Mouse (Mus musculus): Measurements from ENCODE around the gene Slc12a8. TPM values are rescaled to one million over a fixed set of nuclear protein-coding genes. Genes with fewer than 3 reads are reported as not detected.
A peak's percentile ranks its signal among the peaks of the same experiment; 100 is the strongest.

The Slc12a8 gene
- polyA plus RNA-seq, 1 experiment from 2014 or later: 1.1 TPM

DNA sequence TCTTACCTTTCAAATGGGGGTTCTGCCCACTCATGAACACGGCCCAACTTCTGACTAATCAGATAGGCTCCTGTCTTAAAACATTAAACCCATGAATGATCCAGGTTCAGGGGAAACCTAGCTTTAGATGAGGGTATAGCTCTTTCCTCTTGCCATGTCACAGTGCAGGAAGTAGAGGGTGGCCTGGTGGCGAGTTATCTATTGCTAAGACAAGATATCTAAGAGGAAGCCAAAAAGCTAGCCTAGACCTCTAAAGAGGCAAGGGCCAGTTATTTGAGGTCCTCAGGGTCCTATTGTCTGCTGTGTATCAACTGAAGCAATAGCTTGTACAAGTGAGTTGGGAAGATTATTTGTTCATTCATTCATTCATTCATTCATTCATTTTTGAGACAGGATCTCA is 151.3 kb downstream of the Slc12a8 start:
- no peak overlapping the region for H3K27ac ChIP-seq (ENCODE audit: low read length)
- H3K4me1 ChIP-seq (ENCODE audit: control insufficient read depth, insufficient read depth, low read length): peaks cover 7% of the 10 kb centered on the region
- ATAC-seq (replicated peaks; ENCODE audit: extremely low read depth, insufficient read depth, low FRiP score): no peak
- H3K4me2 ChIP-seq (ENCODE audit: low read depth, low read length): no peak overlapping the region
- no peaks in the 10 kb centered on the region for H3K27me3 ChIP-seq (ENCODE audit: control insufficient read depth, insufficient read depth, low read length)
- no peaks in the 10 kb centered on the region for H3K36me3 ChIP-seq (ENCODE audit: control insufficient read depth, insufficient read depth)
- no peak overlapping the region for H3K9ac ChIP-seq (ENCODE audit: low read length)
- no peak overlapping the region for H3K4me3 ChIP-seq (ENCODE audit: low read length)
- H3K9me3 ChIP-seq (replicated peaks; ENCODE audit: control insufficient read depth, low read length): no peaks in the 10 kb centered on the region
- WGBS: 64% methylated on average over 2 of the region's 2 CpGs

DNA sequence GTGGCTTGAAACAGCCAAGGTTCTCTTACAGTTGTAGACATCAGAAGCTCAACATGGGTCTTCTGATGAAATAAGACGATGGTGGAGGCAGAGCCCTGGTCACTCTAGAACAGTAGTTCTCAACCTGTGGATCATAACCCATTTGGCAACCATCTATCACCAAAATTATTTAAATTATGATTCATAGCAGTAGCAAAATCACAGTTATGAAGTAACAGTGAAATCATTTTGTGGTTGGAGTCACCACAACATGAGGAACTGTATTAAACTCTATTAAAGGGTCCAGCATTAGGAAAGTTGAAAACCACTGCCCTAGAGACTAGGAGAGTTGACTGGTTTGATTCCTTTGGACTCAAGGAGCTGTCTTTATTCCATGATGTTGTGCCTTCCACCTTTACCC is 151.9 kb downstream of the Slc12a8 start:
- Histone ChIP-seq H3K9ac (ENCODE audit: low read length) (no peak overlapping the region), H3K4me2 (ENCODE audit: low read depth, low read length) (no peak overlapping the region), H3K4me3 (ENCODE audit: low read length) (no peak overlapping the region), H3K27ac (ENCODE audit: low read length) (no peak overlapping the region), H3K9me3 (replicated peaks; ENCODE audit: control insufficient read depth, low read length) (no peaks in the 10 kb centered on the region), H3K27me3 (ENCODE audit: control insufficient read depth, insufficient read depth, low read length) (no peaks in the 10 kb centered on the region), H3K36me3 (ENCODE audit: control insufficient read depth, insufficient read depth) (no peaks in the 10 kb centered on the region), H3K4me1 (ENCODE audit: control insufficient read depth, insufficient read depth, low read length) (peaks cover 7% of the 10 kb centered on the region)
- ATAC-seq (replicated peaks; ENCODE audit: extremely low read depth, insufficient read depth, low FRiP score): no peak
- 90% methylated on average over 1 of the region's 1 CpGs for WGBS

DNA sequence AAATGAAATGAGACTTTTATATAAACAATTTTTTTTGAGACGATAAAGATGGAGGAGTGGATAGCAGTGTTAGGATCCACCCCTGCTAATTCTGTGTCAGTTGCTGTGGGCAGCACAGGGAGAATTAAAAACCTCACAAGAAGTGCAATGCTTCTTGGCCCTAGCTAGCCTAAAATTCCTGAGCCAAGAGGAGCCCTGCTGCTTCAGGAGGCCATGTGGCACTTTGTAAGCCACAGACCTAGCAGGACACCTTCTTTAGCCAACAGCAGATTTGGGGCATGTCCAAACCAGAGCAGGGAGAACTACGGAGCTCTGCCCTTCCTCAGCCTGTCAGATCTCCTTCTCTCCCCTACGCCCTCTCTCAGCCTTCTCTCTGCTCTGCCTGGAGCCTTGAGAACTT is 153.2 kb downstream of the Slc12a8 start:
- no peaks in the 10 kb centered on the region for H3K36me3 ChIP-seq (ENCODE audit: control insufficient read depth, insufficient read depth)
- no peak overlapping the region for H3K9ac ChIP-seq (ENCODE audit: low read length)
- 0 out of 2 replicates have a peak overlapping the region, but pooled peaks have one; percentile 52 for H3K27ac ChIP-seq (ENCODE audit: low read length)
- no peak; the same call in 1 of the 2 replicates for ATAC-seq (replicated peaks; ENCODE audit: extremely low read depth, insufficient read depth, low FRiP score)
- WGBS: 43% methylated on average over 3 of the region's 3 CpGs
- no peaks in the 10 kb centered on the region for H3K27me3 ChIP-seq (ENCODE audit: control insufficient read depth, insufficient read depth, low read length)
- no peak overlapping the region for H3K4me3 ChIP-seq (ENCODE audit: low read length)
- peaks cover 7% of the 10 kb centered on the region for H3K4me1 ChIP-seq (ENCODE audit: control insufficient read depth, insufficient read depth, low read length)
- no peaks in the 10 kb centered on the region for H3K9me3 ChIP-seq (replicated peaks; ENCODE audit: control insufficient read depth, low read length)
- H3K4me2 ChIP-seq (ENCODE audit: low read depth, low read length): no peak overlapping the region

DNA sequence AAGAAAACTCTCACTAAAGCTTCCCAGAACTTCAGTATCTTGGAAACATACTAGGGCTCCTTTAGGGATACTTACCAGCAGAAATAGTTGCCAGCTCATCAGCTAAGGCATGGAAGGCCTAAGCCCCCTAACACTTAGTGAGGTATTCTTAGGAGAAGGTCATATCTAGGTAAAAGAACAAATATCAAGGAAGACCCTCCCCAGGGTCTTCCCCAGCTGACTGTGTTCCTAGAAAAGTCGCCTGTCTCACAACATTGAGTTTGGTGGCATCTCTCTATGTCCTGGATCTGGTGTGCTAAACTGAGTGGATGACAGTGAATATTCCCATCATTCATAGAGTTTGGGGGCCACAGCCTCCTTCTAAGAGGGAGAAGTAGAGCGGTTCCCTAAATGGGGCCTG is 153.8 kb downstream of the Slc12a8 start:
- H3K27me3 ChIP-seq (ENCODE audit: control insufficient read depth, insufficient read depth, low read length): no peaks in the 10 kb centered on the region
- no peak overlapping the region for H3K9ac ChIP-seq (ENCODE audit: low read length)
- no peak for ATAC-seq (replicated peaks; ENCODE audit: extremely low read depth, insufficient read depth, low FRiP score)
- 93% methylated on average over 2 of the region's 2 CpGs for WGBS
- 0 out of 2 replicates have a peak overlapping the region, but pooled peaks have one; percentile 8 for H3K27ac ChIP-seq (ENCODE audit: low read length)
- H3K4me2 ChIP-seq (ENCODE audit: low read depth, low read length): no peak overlapping the region
- H3K36me3 ChIP-seq (ENCODE audit: control insufficient read depth, insufficient read depth): no peaks in the 10 kb centered on the region
- H3K4me3 ChIP-seq (ENCODE audit: low read length): no peak overlapping the region
- H3K9me3 ChIP-seq (replicated peaks; ENCODE audit: control insufficient read depth, low read length): no peaks in the 10 kb centered on the region
- H3K4me1 ChIP-seq (ENCODE audit: control insufficient read depth, insufficient read depth, low read length): peaks cover 13% of the 10 kb centered on the region

DNA sequence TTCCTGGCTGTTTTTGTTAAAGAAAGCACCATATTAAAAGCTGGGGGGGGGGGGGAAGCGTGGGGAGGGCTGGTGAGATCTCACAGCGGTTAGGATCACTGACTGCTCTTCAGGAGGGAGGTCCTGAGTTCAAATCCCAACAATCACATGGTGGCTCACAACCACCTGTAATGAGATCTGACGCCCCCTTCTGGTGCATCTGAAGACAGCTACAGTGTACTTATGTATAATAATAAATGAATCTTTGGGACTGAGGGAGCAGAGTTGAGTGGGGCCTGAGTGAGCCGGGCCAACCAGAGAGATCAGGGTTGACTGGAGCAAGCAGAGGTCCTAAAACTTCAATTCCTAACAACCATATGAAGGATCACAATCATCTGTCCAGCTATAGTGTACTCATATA is 155.1 kb downstream of the Slc12a8 start:
- H3K27me3 ChIP-seq (ENCODE audit: control insufficient read depth, insufficient read depth, low read length): no peaks in the 10 kb centered on the region
- no peak for ATAC-seq (replicated peaks; ENCODE audit: extremely low read depth, insufficient read depth, low FRiP score)
- H3K4me2 ChIP-seq (ENCODE audit: low read depth, low read length): no peak overlapping the region
- H3K36me3 ChIP-seq (ENCODE audit: control insufficient read depth, insufficient read depth): no peaks in the 10 kb centered on the region
- H3K27ac ChIP-seq (ENCODE audit: low read length): no peak overlapping the region
- no peak overlapping the region for H3K9ac ChIP-seq (ENCODE audit: low read length)
- no peak overlapping the region for H3K4me3 ChIP-seq (ENCODE audit: low read length)
- peaks cover 26% of the 10 kb centered on the region for H3K4me1 ChIP-seq (ENCODE audit: control insufficient read depth, insufficient read depth, low read length)
- 94% methylated on average over 3 of the region's 4 CpGs for WGBS
- H3K9me3 ChIP-seq (replicated peaks; ENCODE audit: control insufficient read depth, low read length): no peaks in the 10 kb centered on the region

DNA sequence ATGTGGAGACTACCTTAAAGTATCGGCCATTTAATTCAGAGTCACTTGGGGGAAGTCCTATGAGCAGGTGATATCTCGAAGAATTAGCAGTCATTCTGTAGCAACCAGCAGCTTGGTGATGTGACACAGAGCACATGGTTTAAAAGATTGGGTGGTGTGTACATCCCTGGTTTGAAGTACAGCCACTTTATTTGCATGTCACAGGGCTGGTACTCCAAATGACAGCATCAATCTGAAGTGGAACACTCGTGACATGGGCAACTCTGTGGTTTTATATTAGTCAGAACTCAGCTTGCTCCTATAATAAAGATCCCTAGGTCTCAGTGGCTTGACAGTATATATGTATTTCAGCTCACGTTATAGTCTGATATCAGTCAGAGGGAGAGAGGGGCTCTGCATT is 155.5 kb downstream of the Slc12a8 start:
- Histone ChIP-seq H3K36me3 (ENCODE audit: control insufficient read depth, insufficient read depth) (no peaks in the 10 kb centered on the region), H3K27ac (ENCODE audit: low read length) (no peak overlapping the region), H3K9ac (ENCODE audit: low read length) (no peak overlapping the region), H3K4me3 (ENCODE audit: low read length) (no peak overlapping the region), H3K27me3 (ENCODE audit: control insufficient read depth, insufficient read depth, low read length) (no peaks in the 10 kb centered on the region), H3K9me3 (replicated peaks; ENCODE audit: control insufficient read depth, low read length) (no peaks in the 10 kb centered on the region), H3K4me1 (ENCODE audit: control insufficient read depth, insufficient read depth, low read length) (peaks cover 30% of the 10 kb centered on the region), H3K4me2 (ENCODE audit: low read depth, low read length) (no peak overlapping the region)
- 69% methylated on average over 4 of the region's 4 CpGs for WGBS
- no peak for ATAC-seq (replicated peaks; ENCODE audit: extremely low read depth, insufficient read depth, low FRiP score)

DNA sequence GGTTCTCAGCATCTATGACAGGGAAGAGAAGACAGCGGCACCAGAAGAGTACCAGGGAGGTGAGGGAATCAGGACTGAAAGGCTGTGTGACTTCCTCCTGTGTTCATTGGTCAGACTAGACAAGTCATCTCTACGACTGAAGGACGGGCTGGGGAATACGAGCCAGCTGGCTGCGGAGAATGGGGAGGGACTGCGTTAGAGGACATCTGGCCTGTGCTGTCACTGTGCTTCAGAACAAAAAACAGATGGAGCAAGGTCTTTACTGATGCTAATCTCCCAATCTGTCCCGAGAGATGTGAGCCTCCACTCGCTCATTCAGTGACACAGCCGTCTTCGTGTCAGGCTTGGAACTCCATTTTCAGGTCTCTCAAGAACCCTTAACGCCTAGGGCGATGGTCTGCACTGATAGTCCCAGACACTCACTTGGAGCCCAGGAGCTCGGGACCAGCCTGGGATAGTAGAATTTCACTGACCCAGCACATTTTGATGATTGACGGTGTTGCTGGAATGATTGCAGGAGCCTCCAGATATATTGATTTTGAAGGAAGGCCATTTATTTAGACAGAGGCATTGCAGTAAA is 156.5 kb downstream of the Slc12a8 start:
- no peak for ATAC-seq (replicated peaks; ENCODE audit: extremely low read depth, insufficient read depth, low FRiP score)
- no peak overlapping the region for H3K9ac ChIP-seq (ENCODE audit: low read length)
- 54% methylated on average over 14 of the region's 14 CpGs for WGBS
- H3K4me3 ChIP-seq (ENCODE audit: low read length): no peak overlapping the region
- H3K4me1 ChIP-seq (ENCODE audit: control insufficient read depth, insufficient read depth, low read length): peaks cover 30% of the 10 kb centered on the region
- no peak overlapping the region for H3K4me2 ChIP-seq (ENCODE audit: low read depth, low read length)
- H3K27ac ChIP-seq (ENCODE audit: low read length): no peak overlapping the region
- no peaks in the 10 kb centered on the region for H3K9me3 ChIP-seq (replicated peaks; ENCODE audit: control insufficient read depth, low read length)
- no peaks in the 10 kb centered on the region for H3K27me3 ChIP-seq (ENCODE audit: control insufficient read depth, insufficient read depth, low read length)
- no peaks in the 10 kb centered on the region for H3K36me3 ChIP-seq (ENCODE audit: control insufficient read depth, insufficient read depth)

DNA sequence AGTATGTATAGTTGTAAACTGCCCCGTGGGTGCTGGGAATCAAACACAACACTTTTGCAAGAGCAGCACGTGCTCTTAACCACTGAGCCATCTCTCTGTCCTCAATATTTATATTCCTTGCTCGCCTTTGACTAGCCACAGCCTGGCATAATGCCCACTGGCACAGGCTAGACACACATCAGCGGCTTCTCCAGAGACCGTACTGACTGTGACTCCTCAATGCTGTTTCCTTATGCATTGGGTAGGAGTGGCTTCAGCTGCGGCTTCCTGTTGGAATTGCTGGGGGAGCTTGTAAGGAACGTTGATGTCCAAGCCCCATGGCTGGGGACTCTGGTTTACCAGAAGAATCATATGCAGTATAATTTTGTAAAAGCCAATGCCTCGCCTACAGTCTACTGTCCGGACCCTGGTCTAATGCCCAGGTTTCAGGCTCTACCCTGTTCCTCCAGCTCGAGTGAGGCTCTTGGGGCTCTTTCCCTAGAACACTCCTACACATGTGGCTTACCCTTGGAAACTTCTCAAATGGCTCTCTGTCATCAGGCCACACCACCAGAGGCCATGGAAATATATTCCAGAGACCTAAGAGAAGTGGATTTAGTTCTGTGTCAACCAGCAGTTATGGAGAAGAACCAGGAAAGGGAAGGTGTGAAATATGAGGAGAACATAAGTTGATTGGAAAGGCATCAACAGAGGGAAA is 158.2 kb downstream of the Slc12a8 start:
- H3K27ac ChIP-seq (ENCODE audit: low read length): peak overlapping the region; percentile 51
- WGBS: 80% methylated on average over 10 of the region's 10 CpGs

DNA sequence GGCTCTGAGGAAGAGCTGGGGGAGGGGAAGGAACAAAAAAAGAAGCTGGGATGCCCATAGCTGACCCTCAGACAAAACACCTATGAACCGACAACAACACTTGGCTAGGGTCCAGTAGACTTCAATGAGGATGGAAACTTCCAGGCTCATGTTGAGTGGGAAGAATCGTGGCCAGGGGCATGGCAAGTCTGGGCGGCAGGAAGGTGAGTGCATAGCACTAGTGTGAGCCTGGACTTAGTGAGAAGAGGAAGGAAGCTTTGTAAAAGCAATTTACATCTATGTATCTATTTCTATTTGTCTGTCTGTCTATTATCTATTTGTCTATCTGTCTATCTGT is 158.7 kb downstream of the Slc12a8 start:
- ATAC-seq (replicated peaks; ENCODE audit: extremely low read depth, insufficient read depth, low FRiP score): no peak
- no peak overlapping the region for H3K9ac ChIP-seq (ENCODE audit: low read length)
- no peaks in the 10 kb centered on the region for H3K27me3 ChIP-seq (ENCODE audit: control insufficient read depth, insufficient read depth, low read length)
- H3K4me3 ChIP-seq (ENCODE audit: low read length): no peak overlapping the region
- H3K4me1 ChIP-seq (ENCODE audit: control insufficient read depth, insufficient read depth, low read length): peaks cover 26% of the 10 kb centered on the region
- 42% methylated on average over 3 of the region's 3 CpGs for WGBS
- no peaks in the 10 kb centered on the region for H3K36me3 ChIP-seq (ENCODE audit: control insufficient read depth, insufficient read depth)
- H3K27ac ChIP-seq (ENCODE audit: low read length): peak overlapping the region; percentile 51
- H3K4me2 ChIP-seq (ENCODE audit: low read depth, low read length): no peak overlapping the region
- no peaks in the 10 kb centered on the region for H3K9me3 ChIP-seq (replicated peaks; ENCODE audit: control insufficient read depth, low read length)

More for the DNA sequence above, 158.2 kb downstream of the Slc12a8 start:
- peaks cover 29% of the 10 kb centered on the region for H3K4me1 ChIP-seq (ENCODE audit: control insufficient read depth, insufficient read depth, low read length)
- H3K4me2 ChIP-seq (ENCODE audit: low read depth, low read length): no peak overlapping the region
- no peaks in the 10 kb centered on the region for H3K27me3 ChIP-seq (ENCODE audit: control insufficient read depth, insufficient read depth, low read length)
- no peaks in the 10 kb centered on the region for H3K36me3 ChIP-seq (ENCODE audit: control insufficient read depth, insufficient read depth)
- no peak overlapping the region for H3K4me3 ChIP-seq (ENCODE audit: low read length)
- ATAC-seq (replicated peaks; ENCODE audit: extremely low read depth, insufficient read depth, low FRiP score): no peak
- H3K9me3 ChIP-seq (replicated peaks; ENCODE audit: control insufficient read depth, low read length): no peaks in the 10 kb centered on the region
- no peak overlapping the region for H3K9ac ChIP-seq (ENCODE audit: low read length)

All from heart, embryonic 16.5 days (tissue).